Mouse (Mus musculus): ENCODE measurements around the gene Il23r. TPM values are rescaled to one million over a fixed set of nuclear protein-coding genes. Genes with fewer than 3 reads are reported as not detected.

Gene Il23r
- total RNA-seq, 2 experiments from 2014 or later: not detected

DNA sequence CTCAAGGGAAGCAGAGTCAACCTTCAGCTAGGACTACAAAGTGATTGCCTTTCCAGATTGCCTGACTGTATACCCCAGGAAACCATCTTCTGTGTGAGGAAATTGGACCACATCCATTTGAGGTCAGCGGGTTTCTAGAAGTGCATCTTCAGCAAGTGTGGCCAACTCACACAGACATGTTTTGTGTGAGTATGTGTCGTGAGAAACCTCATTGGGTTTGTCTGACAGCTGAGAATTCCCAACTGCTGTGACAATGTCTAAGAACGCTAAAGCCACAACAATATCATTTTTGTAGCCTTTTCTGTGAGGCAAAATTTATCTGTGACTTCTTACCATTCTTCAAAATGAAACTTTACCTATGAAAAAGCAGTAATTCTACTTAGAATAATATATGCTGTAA, 59.8 kb downstream of the Il23r start:
- DNase-seq: no peak

DNA sequence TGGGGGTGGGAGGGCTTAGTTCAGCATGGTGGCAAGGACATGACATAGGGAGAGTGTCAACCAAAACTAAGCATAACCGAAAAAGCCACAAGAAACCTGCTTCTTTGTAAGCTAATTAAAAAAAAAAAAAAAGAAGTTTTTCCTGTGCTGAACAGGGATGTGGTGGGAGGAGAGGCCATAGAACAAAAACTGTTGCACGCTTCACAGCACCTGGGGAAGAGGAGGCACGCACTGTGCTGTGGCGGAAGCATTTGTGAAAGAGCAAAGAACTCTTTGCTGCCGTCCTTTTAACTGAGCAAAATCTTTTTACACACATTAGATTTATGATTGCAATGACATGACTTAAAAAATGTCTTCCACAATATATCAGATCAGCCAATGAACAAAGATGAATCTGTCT, 69.9 kb downstream of the Il23r start:
- no peak for DNase-seq

- DNase-seq: no peak
Measured at GRCm38 (mm10) chr6:67416557-67416956, 75.1 kb downstream of the Il23r start.

- DNase-seq: no peak
Measured at GRCm38 (mm10) chr6:67415276-67415675, 76.4 kb downstream of the Il23r start.

- DNase-seq: no peak
Measured at GRCm38 (mm10) chr6:67413378-67413777, 78.3 kb downstream of the Il23r start.

- DNase-seq: no peak
Measured at GRCm38 (mm10) chr6:67405281-67405682, 86.4 kb downstream of the Il23r start.

GRCm38 (mm10) chr6:67399551-67399950, 92.1 kb downstream of the Il23r start:
- DNase-seq: no peak

- DNase-seq: peak; percentile 4
Measured at GRCm38 (mm10) chr6:67375982-67376391, 115.7 kb downstream of the Il23r start, which contains the start of gene Il12rb2. Gene Il12rb2, minus strand, starts transcription at chr6:67376188.

Other genes starting within 250 kb of the Il23r start
- gene Il12rb2, start 115.7 kb downstream of the Il23r start, total RNA-seq (2021): under 1 TPM in 1 of 2 experiments, not detected in 1; 0.20 TPM
- not detected for gene Tacstd2, start 43.9 kb upstream of the Il23r start, total RNA-seq (2021)